ENCODE assay signal across 16 mouse cellular contexts in the genomic region with DNA sequence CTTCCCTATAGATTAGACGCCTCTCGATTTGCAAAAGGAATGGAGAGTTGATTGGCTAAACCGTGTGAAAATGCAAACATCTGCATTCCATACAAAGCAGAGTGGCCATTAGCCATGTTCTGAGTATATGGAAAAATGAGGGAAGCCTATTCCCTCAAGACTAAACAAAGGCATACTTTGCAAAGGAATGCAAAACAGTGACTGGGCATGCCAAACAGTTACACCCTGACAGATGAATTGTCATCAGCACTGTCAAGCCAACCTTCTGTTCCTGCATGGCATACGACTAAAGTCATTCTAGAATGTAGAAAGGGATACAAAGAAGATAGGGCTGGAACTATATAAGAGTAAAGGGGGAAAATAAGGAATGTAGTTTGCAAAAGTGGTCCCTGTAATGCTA.
A peak's percentile ranks its signal among the peaks of the same experiment; 100 is the strongest.
DNase-seq lines count a peak whose midpoint lies in the region; ATAC-seq and TF ChIP-seq lines count a peak whose summit lies in the region.
"Had no signal": no experiment of that assay in that cellular context is flagged by ENCODE, and none has a peak within 500 bp of the region (broad histone marks: within the 10 kb centered on the region; RNA-seq: fewer than 3 reads in every experiment).

No protein-coding gene starts in this region.

- H3K79me2 ChIP-seq in heart, adult 2 months (replicated peaks; ENCODE audit: control insufficient read depth, insufficient read depth, low read length) = no peaks in the 10 kb centered on the region

- no peak overlapping the region for H3K4me3 ChIP-seq in heart, adult 2 months
- no peak overlapping the region for H3K4me3 ChIP-seq in limb, embryonic 14.5 days (replicated peaks; ENCODE audit: low read length)
- no peak overlapping the region for H3K4me3 ChIP-seq in limb, embryonic 10.5 days
- no peak overlapping the region for H3K4me3 ChIP-seq in embryonic facial prominence, embryonic 15.5 days (replicated peaks)
- H3K4me3 ChIP-seq: hindbrain, embryonic 13.5 days; midbrain, embryonic 10.5 days; myocyte had no signal

- no peaks in the 10 kb centered on the region for H3K27me3 ChIP-seq in heart, adult 2 months (ENCODE audit: control insufficient read depth, insufficient read depth, low read length)
- H3K27me3 ChIP-seq in limb, embryonic 14.5 days (ENCODE audit: control insufficient read depth, insufficient read depth, low read length) = no peaks in the 10 kb centered on the region
- no peaks in the 10 kb centered on the region for H3K27me3 ChIP-seq in limb, embryonic 10.5 days (ENCODE audit: low read depth, poor library complexity, severe bottlenecking)
- no peaks in the 10 kb centered on the region for H3K27me3 ChIP-seq in embryonic facial prominence, embryonic 15.5 days
- H3K27me3 ChIP-seq: hindbrain, embryonic 13.5 days had no signal

- H3K27ac ChIP-seq in heart, adult 2 months = peak overlapping the region; percentile 5; the same call in 1 of the 2 replicates
- H3K27ac ChIP-seq in limb, embryonic 14.5 days (replicated peaks; ENCODE audit: low read depth, low read length) = no peak overlapping the region
- H3K27ac ChIP-seq in limb, embryonic 10.5 days = no peak overlapping the region
- H3K27ac ChIP-seq in embryonic facial prominence, embryonic 15.5 days (replicated peaks) = peak overlapping the region; percentile 30; the same call in 1 of the 2 replicates
- H3K27ac ChIP-seq: hindbrain, embryonic 13.5 days; midbrain, embryonic 10.5 days had no signal

- H3K4me2 ChIP-seq in limb, embryonic 14.5 days (replicated peaks; ENCODE audit: low read depth, low read length, severe bottlenecking) = no peak overlapping the region
- H3K4me2 ChIP-seq in embryonic facial prominence, embryonic 15.5 days (replicated peaks) = no peak overlapping the region
- H3K4me2 ChIP-seq: hindbrain, embryonic 13.5 days had no signal

- no peak overlapping the region for H3K9ac ChIP-seq in heart, adult 2 months (ENCODE audit: low read depth, low read length)
- H3K9ac ChIP-seq in limb, embryonic 14.5 days (ENCODE audit: low read depth, low read length, severe bottlenecking) = no peak overlapping the region
- H3K9ac ChIP-seq in embryonic facial prominence, embryonic 15.5 days = no peak overlapping the region
- H3K9ac ChIP-seq: hindbrain, embryonic 13.5 days had no signal

- intact Hi-C loops in heart, adult 2 months (cut with DNase I) = no loop called here
- intact Hi-C loops in heart, postnatal 25 days (cut with DNase I) = no loop called here

- TF ChIP-seq POLR2A in heart, adult 2 months (IDR thresholded peaks at IDR 0.05; ENCODE audit: insufficient read depth, low read depth, low read length) = no peak
- no peak for TF ChIP-seq POLR2A in limb, embryonic 14.5 days (IDR thresholded peaks at IDR 0.05; ENCODE audit: borderline replicate concordance, extremely low read depth, insufficient read depth, insufficient read length)

- H3K4me1 ChIP-seq in heart, adult 2 months (ENCODE audit: control insufficient read depth, insufficient read depth, low read length) = peaks cover 6% of the 10 kb centered on the region
- no peaks in the 10 kb centered on the region for H3K4me1 ChIP-seq in limb, embryonic 14.5 days (ENCODE audit: control insufficient read depth, insufficient read depth, low read length)
- peaks cover 22% of the 10 kb centered on the region for H3K4me1 ChIP-seq in limb, embryonic 10.5 days
- H3K4me1 ChIP-seq in embryonic facial prominence, embryonic 15.5 days = peaks cover 11% of the 10 kb centered on the region
- H3K4me1 ChIP-seq: hindbrain, embryonic 13.5 days; midbrain, embryonic 10.5 days had no signal

- TF ChIP-seq EP300 in heart, adult 2 months (IDR thresholded peaks at IDR 0.05; ENCODE audit: insufficient read depth, low read depth, low read length) = no peak

- ATAC-seq in limb, embryonic 14.5 days (ENCODE audit: low FRiP score, low read depth) = no peak
- no peak for ATAC-seq in embryonic facial prominence, embryonic 15.5 days (ENCODE audit: insufficient number of reproducible peaks, low FRiP score, low TSS enrichment, low read depth)
- ATAC-seq: CD4-positive, CD25-positive, alpha-beta regulatory T cell, adult 4 months had no signal

- 47% methylated on average over 4 of the region's 4 CpGs for WGBS in heart, adult 2 months
- 57% methylated on average over 4 of the region's 4 CpGs for WGBS in limb, embryonic 14.5 days
- WGBS in limb, embryonic 10.5 days = 72% methylated on average over 4 of the region's 4 CpGs
- 26% methylated on average over 4 of the region's 4 CpGs for WGBS in embryonic facial prominence, embryonic 15.5 days

- no peaks in the 10 kb centered on the region for H3K9me3 ChIP-seq in limb, embryonic 14.5 days (ENCODE audit: control insufficient read depth, low read length)
- no peaks in the 10 kb centered on the region for H3K9me3 ChIP-seq in limb, embryonic 10.5 days (replicated peaks)
- no peaks in the 10 kb centered on the region for H3K9me3 ChIP-seq in embryonic facial prominence, embryonic 15.5 days (replicated peaks)
- H3K9me3 ChIP-seq: hindbrain, embryonic 13.5 days; midbrain, embryonic 10.5 days had no signal

- DNase-seq in heart, adult 2 months = no peak
- no peak for DNase-seq in heart, postnatal 25 days (ENCODE audit: low spot score)
- peak; percentile 22 for DNase-seq in limb, embryonic 14.5 days (ENCODE audit: low spot score)
- DNase-seq in limb, embryonic 10.5 days (ENCODE audit: low spot score) = no peak
- peak; percentile 55 for DNase-seq in lung, postnatal 36 days
- DNase-seq in adrenal gland, postnatal 10 days = no peak
- DNase-seq: adrenal gland, postnatal 25 days; cerebellum, postnatal 10 days; kidney, adult 11 months; layer of hippocampus, postnatal 36 days; thymus, adult 2 months had no signal

- peaks cover 4% of the 10 kb centered on the region for H3K36me3 ChIP-seq in heart, adult 2 months (ENCODE audit: control insufficient read depth, insufficient read depth, low read length)
- H3K36me3 ChIP-seq in limb, embryonic 14.5 days (ENCODE audit: control insufficient read depth, insufficient read depth, low read length) = no peaks in the 10 kb centered on the region
- H3K36me3 ChIP-seq in limb, embryonic 10.5 days = no peaks in the 10 kb centered on the region
- no peaks in the 10 kb centered on the region for H3K36me3 ChIP-seq in embryonic facial prominence, embryonic 15.5 days
- H3K36me3 ChIP-seq: hindbrain, embryonic 13.5 days; midbrain, embryonic 10.5 days had no signal

- TF ChIP-seq CTCF in heart, adult 2 months (IDR thresholded peaks at IDR 0.05) = no peak

Comparison
In these comparisons a context has a peak if more than half of its experiments do, and no peak if none do; other contexts are left out.
1. DNase-seq: peak in limb, embryonic 14.5 days (single experiment) and lung, postnatal 36 days (single experiment); none in heart, adult 2 months (0 of 2), heart, postnatal 25 days (single experiment), limb, embryonic 10.5 days (single experiment) and adrenal gland, postnatal 10 days (single experiment).
2. H3K27ac ChIP-seq: peak in heart, adult 2 months (single experiment) and embryonic facial prominence, embryonic 15.5 days (single experiment); none in limb, embryonic 14.5 days (single experiment) and limb, embryonic 10.5 days (single experiment).